Comparison of ENCODE assay signal across 12 mouse cellular contexts in genomic region chr4:44046066-44046465, GRCm38 (mm10).
"Had no signal": no experiment of that assay in that cellular context is flagged by ENCODE, and none has a peak within 500 bp of the region (broad histone marks: within the 10 kb centered on the region; RNA-seq: fewer than 3 reads in every experiment).

No protein-coding gene starts in this region.

- DNase-seq: layer of hippocampus, adult 9-11 months; liver; liver, postnatal 0 days; lung, embryonic 14.5 days; retina, postnatal 1 day; right cerebral cortex, postnatal 25 days; spleen, adult 18-20 months; thymus, adult 2 months; thymus, postnatal 14 days; thymus, postnatal 4 days had no signal

- ATAC-seq: liver, postnatal 0 days; lung, postnatal 0 days; midbrain, embryonic 15.5 days had no signal
